Mouse (Mus musculus): Measurements from ENCODE around the gene Srsf2.

DNA sequence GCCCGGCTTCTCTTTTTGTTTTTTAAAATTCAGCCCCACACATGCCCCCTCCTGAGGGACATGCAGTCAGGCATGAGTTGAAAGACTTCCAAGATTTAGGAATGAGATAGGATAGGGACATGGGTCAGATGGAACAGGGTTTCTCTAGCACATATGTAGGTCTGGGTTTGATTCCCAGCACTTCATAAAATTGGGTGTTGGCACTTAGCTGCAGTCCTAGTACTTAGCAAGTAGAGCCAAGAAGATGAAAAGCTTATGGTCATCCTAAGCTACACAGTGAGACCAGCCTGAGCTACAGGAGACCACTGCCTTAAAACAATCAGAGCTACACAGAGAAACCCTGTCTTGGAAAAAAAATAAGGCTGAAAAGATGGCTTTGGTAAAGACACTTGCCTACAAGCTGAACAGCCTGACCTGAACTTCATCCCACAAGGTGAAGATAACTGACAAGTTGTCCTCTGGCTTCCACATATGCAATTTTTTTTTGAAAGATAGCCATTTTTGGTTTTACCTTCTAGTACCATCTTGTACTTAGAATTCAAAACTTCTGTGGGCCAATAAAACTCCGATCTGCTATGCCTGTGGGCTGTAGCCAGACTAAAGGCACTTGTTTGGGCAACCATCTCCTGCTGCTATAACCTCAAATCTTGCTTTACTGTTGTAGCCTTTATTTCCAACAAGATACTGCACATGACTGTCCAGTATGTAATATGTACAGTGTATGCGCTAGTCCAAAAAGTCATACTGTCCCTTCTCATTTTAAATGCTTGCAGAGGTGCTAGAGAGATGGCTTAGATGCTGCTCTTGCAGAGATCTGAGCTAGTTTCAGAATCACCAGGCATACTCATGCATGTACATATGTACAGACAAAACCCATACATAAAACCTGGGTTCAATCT is 5.5 kb downstream of the Srsf2 start:
- TF ChIP-seq POLR2A (IDR thresholded peaks at IDR 0.05; ENCODE audit: low read depth, low read length) (no peak), CTCF (IDR thresholded peaks at IDR 0.05; ENCODE audit: extremely low read depth, insufficient read length, insufficient replicate concordance, low read depth, low read length) (no peak)
